ENCODE assay signal across 13 mouse cellular contexts in genomic region chr19:32157045-32157444, GRCm38 (mm10). TPM values are rescaled to one million over a fixed set of nuclear protein-coding genes. Genes with fewer than 3 reads are reported as not detected.
DNase-seq lines count a peak whose midpoint lies in the region; ATAC-seq and TF ChIP-seq lines count a peak whose summit lies in the region.
"Had no signal": no experiment of that assay in that cellular context is flagged by ENCODE, and none has a peak within 500 bp of the region (broad histone marks: within the 10 kb centered on the region; RNA-seq: fewer than 3 reads in every experiment).

No protein-coding gene starts in this region.

- no peak for TF ChIP-seq CTCF in lung, adult 2 months (IDR thresholded peaks at IDR 0.05; ENCODE audit: insufficient read depth, low read length)

- no peak for DNase-seq in embryonic facial prominence, embryonic 10.5 days (ENCODE audit: low spot score)
- peak; percentile 22 for DNase-seq in lung, postnatal 36 days
- DNase-seq in lung, adult 2 months = no peak
- no peak for DNase-seq in layer of hippocampus, adult 9-11 months
- no peak for DNase-seq in cerebellum, adult 18-20 months
- no peak for DNase-seq in embryo, embryonic 11 days
- DNase-seq: cerebellum, adult 2 months; kidney, adult 18-20 months; kidney, postnatal 4 days; thymus, postnatal 4 days had no signal

- H3K4me3 ChIP-seq in embryonic facial prominence, embryonic 12.5 days = no peak overlapping the region
- H3K4me3 ChIP-seq in embryonic facial prominence, embryonic 10.5 days = no peak overlapping the region
- H3K4me3 ChIP-seq in lung, adult 2 months (replicated peaks; ENCODE audit: extremely low read depth, low read depth, low read length) = no peak overlapping the region
- H3K4me3 ChIP-seq in liver, embryonic 15.5 days (replicated peaks) = no peak overlapping the region
- H3K4me3 ChIP-seq: megakaryocyte, embryonic 14.5 days had no signal

- peaks cover 14% of the 10 kb centered on the region for H3K36me3 ChIP-seq in embryonic facial prominence, embryonic 12.5 days
- peaks cover 20% of the 10 kb centered on the region for H3K36me3 ChIP-seq in embryonic facial prominence, embryonic 10.5 days (replicated peaks)
- H3K36me3 ChIP-seq in liver, embryonic 15.5 days (replicated peaks) = peaks cover 40% of the 10 kb centered on the region

- no peak overlapping the region for H3K9ac ChIP-seq in embryonic facial prominence, embryonic 12.5 days
- H3K9ac ChIP-seq in liver, embryonic 15.5 days = 0 out of 2 replicates have a peak overlapping the region, but pooled peaks have one; percentile 28

- no peaks in the 10 kb centered on the region for H3K27me3 ChIP-seq in embryonic facial prominence, embryonic 12.5 days
- H3K27me3 ChIP-seq in embryonic facial prominence, embryonic 10.5 days (replicated peaks; ENCODE audit: low read depth, poor library complexity, severe bottlenecking) = no peaks in the 10 kb centered on the region
- no peaks in the 10 kb centered on the region for H3K27me3 ChIP-seq in liver, embryonic 15.5 days
- H3K27me3 ChIP-seq: megakaryocyte, embryonic 14.5 days had no signal

- H3K4me2 ChIP-seq in embryonic facial prominence, embryonic 12.5 days (replicated peaks) = no peak overlapping the region
- H3K4me2 ChIP-seq in liver, embryonic 15.5 days = peak overlapping the region; percentile 13; the same call in 1 of the 2 replicates

- WGBS in embryonic facial prominence, embryonic 12.5 days = 92% methylated on average over 6 of the region's 6 CpGs
- WGBS in embryonic facial prominence, embryonic 10.5 days = 84% methylated on average over 6 of the region's 6 CpGs
- 46% methylated on average over 6 of the region's 6 CpGs for WGBS in lung, adult 2 months
- 18% methylated on average over 6 of the region's 6 CpGs for WGBS in liver, embryonic 15.5 days (ENCODE audit: insufficient replicate concordance)

- no peaks in the 10 kb centered on the region for H3K4me1 ChIP-seq in embryonic facial prominence, embryonic 12.5 days
- no peaks in the 10 kb centered on the region for H3K4me1 ChIP-seq in embryonic facial prominence, embryonic 10.5 days
- H3K4me1 ChIP-seq in lung, adult 2 months (ENCODE audit: control insufficient read depth, insufficient read depth, low read length) = peaks cover 17% of the 10 kb centered on the region
- H3K4me1 ChIP-seq in liver, embryonic 15.5 days (replicated peaks) = peaks cover 23% of the 10 kb centered on the region

- 0 out of 2 replicates have a peak overlapping the region, but pooled peaks have one; percentile 12 for H3K27ac ChIP-seq in embryonic facial prominence, embryonic 12.5 days
- H3K27ac ChIP-seq in embryonic facial prominence, embryonic 10.5 days (replicated peaks) = no peak overlapping the region
- no peak overlapping the region for H3K27ac ChIP-seq in liver, embryonic 15.5 days (replicated peaks)

- TF ChIP-seq POLR2A in lung, adult 2 months (IDR thresholded peaks at IDR 0.05; ENCODE audit: borderline replicate concordance, extremely low read depth, low read depth, low read length) = no peak

- no peak for ATAC-seq in embryonic facial prominence, embryonic 12.5 days (ENCODE audit: insufficient number of reproducible peaks, insufficient read depth, low FRiP score, low TSS enrichment)
- ATAC-seq in liver, embryonic 15.5 days (ENCODE audit: insufficient read depth) = peak; percentile 85

- no peaks in the 10 kb centered on the region for H3K9me3 ChIP-seq in embryonic facial prominence, embryonic 12.5 days
- H3K9me3 ChIP-seq in embryonic facial prominence, embryonic 10.5 days = no peaks in the 10 kb centered on the region
- no peaks in the 10 kb centered on the region for H3K9me3 ChIP-seq in liver, embryonic 15.5 days (replicated peaks)
- H3K9me3 ChIP-seq: megakaryocyte, embryonic 14.5 days had no signal

RNA-seq across cellular contexts. Expression of gene Asah2, which starts 49.0 kb away (rescaled TPM):
- 1.6 and 1.7 TPM in 2 replicates for polyA plus RNA-seq in embryonic facial prominence, embryonic 12.5 days (2016; fragmentation: Nextera tagmentation; extraction: Ambion mirVana)
- 0.43 and 0.55 TPM in 2 replicates for polyA plus RNA-seq in embryonic facial prominence, embryonic 10.5 days (2016; fragmentation: Nextera tagmentation; extraction: Ambion mirVana)
- 7.8 and 12.3 TPM in 2 replicates for polyA plus RNA-seq in lung, adult 2 months (2012; rRNA removed)
- polyA plus RNA-seq in liver, embryonic 15.5 days (2015; fragmentation: Nextera tagmentation; extraction: Ambion mirVana) = 0.44 and 0.47 TPM in 2 replicates
